Mouse (Mus musculus) common myeloid progenitor, adult 5-6 weeks (primary cell): ENCODE data around the gene Pms1. TPM values are rescaled to one million over a fixed set of nuclear protein-coding genes. Genes with fewer than 3 reads are reported as not detected.

Experiments used
- ATAC-seq: replicated peaks from 2 replicates; pipeline ENCODE4 v1.8.0; 2016; ENCODE audit warnings: low read depth, mild to moderate bottlenecking, moderate TSS enrichment, inconsistent platforms; ENCODE audit not compliant: poor library complexity, severe bottlenecking
- total RNA-seq: library from RNA; stranded (forward); fragments of 200-1000, 187-1606 nt; gene quantifications from 2 replicates; pipeline ENCODE4 v1.2.3, GENCODE M21; 2017

Gene Pms1
- total RNA-seq, 1 experiment from 2014 or later = 22.7 TPM

- no peak for ATAC-seq
These were observed 92.9 kb downstream of the Pms1 start for GRCm38 (mm10) chr1:53203902-53204301.

- no peak for ATAC-seq
These were observed 95.1 kb downstream of the Pms1 start for GRCm38 (mm10) chr1:53201630-53202199.

- no peak for ATAC-seq
These were observed 102.3 kb downstream of the Pms1 start for GRCm38 (mm10) chr1:53194536-53194935.

- ATAC-seq = no peak
These were observed 105.6 kb downstream of the Pms1 start for GRCm38 (mm10) chr1:53191234-53191633.

- ATAC-seq = no peak
These were observed 107.2 kb downstream of the Pms1 start for GRCm38 (mm10) chr1:53189620-53190019.

GRCm38 (mm10) chr1:53187536-53187935, 109.3 kb downstream of the Pms1 start, which contains the start of gene 1700019A02Rik:
Gene 1700019A02Rik, minus strand, starts transcription at chr1:53187636.
- ATAC-seq = no peak

GRCm38 (mm10) chr1:53186301-53186700, 110.5 kb downstream of the Pms1 start:
- ATAC-seq = no peak

- no peak for ATAC-seq
These were observed 139.1 kb downstream of the Pms1 start for GRCm38 (mm10) chr1:53157715-53158114.

Other genes with a start within 250 kb of the Pms1 start
- not detected in 2 replicates for gene Mstn, start 235.4 kb downstream of the Pms1 start, total RNA-seq
- gene 1700019A02Rik, start 109.4 kb downstream of the Pms1 start, total RNA-seq = not detected in 2 replicates
- gene Ormdl1, start 77 bp upstream of the Pms1 start, total RNA-seq = 30.7 and 33.5 TPM in 2 replicates
- not detected in 2 replicates for gene Gm28778, start 93 bp upstream of the Pms1 start, total RNA-seq
- 12.5 and 18.7 TPM in 2 replicates for gene Osgepl1, start 16.6 kb upstream of the Pms1 start, total RNA-seq
- 168 and 381 TPM in 2 replicates for gene Asdurf, start 55.6 kb upstream of the Pms1 start, total RNA-seq
- gene Gm28551, start 55.6 kb upstream of the Pms1 start, total RNA-seq = not detected in 2 replicates
- gene Asnsd1, start 55.7 kb upstream of the Pms1 start, total RNA-seq = 80.0 and 84.4 TPM in 2 replicates